Mouse (Mus musculus) adrenal gland, adult 2 months (tissue): ENCODE results near the gene Gm36176. TPM values are rescaled to one million over a fixed set of nuclear protein-coding genes. Genes with fewer than 3 reads are reported as not detected.

Experiments used
- DNase-seq: peaks from one replicate; pipeline ENCODE4 v3.0.0; 2021
- polyA plus RNA-seq: library from polyadenylated mRNA; depleted of rRNA; stranded (reverse); fragments of >200 nt; gene quantifications from 2 replicates; pipeline ENCODE4 v1.2.3, GENCODE M21; 2012; rRNA removed
- total RNA-seq, 2 experiments: library from RNA; stranded (reverse); gene quantifications; 2 replicates each; pipeline ENCODE4 v1.2.3; 2021

Gene Gm36176
- total and polyA plus RNA-seq, 3 experiments, result not detected

- no peak for DNase-seq
These were observed 36.0 kb downstream of the Gm36176 start for GRCm38 (mm10) chr10:77882553-77882952.

GRCm38 (mm10) chr10:77886007-77886747 is 39.6 kb downstream of the Gm36176 start:
- no peak for DNase-seq

GRCm38 (mm10) chr10:77890987-77891565 is 44.5 kb downstream of the Gm36176 start:
- DNase-seq, result no peak

- no peak for DNase-seq
These were observed 49.0 kb downstream of the Gm36176 start for GRCm38 (mm10) chr10:77895562-77895961.

Other genes with a start within 250 kb of the Gm36176 start
Only the 30 nearest of the 33 such genes appear.
- gene Tspear, start 160.2 kb upstream of the Gm36176 start, total RNA-seq, result under 1 TPM; 0.17 to 0.62 TPM
- gene Tspear, start 160.2 kb upstream of the Gm36176 start, polyA plus RNA-seq, result 0.94 and 1.1 TPM in 2 replicates
- not detected for gene Gm19402, start 156.0 kb upstream of the Gm36176 start, total RNA-seq
- not detected in 2 replicates for gene Gm19402, start 156.0 kb upstream of the Gm36176 start, polyA plus RNA-seq
- not detected for gene Gm9508, start 149.6 kb upstream of the Gm36176 start, total RNA-seq
- not detected in 2 replicates for gene Gm9508, start 149.6 kb upstream of the Gm36176 start, polyA plus RNA-seq
- gene Gm10272, start 140.2 kb upstream of the Gm36176 start, total RNA-seq, result not detected
- not detected in 2 replicates for gene Gm10272, start 140.2 kb upstream of the Gm36176 start, polyA plus RNA-seq
- not detected for gene Gm10024, start 135.3 kb upstream of the Gm36176 start, total RNA-seq
- gene Gm10024, start 135.3 kb upstream of the Gm36176 start, polyA plus RNA-seq, result not detected in 2 replicates
- gene Gm10142, start 131.0 kb upstream of the Gm36176 start, total RNA-seq, result not detected
- gene Gm10142, start 131.0 kb upstream of the Gm36176 start, polyA plus RNA-seq, result not detected in 2 replicates
- not detected for gene Krtap12-1, start 126.2 kb upstream of the Gm36176 start, total RNA-seq
- not detected in 2 replicates for gene Krtap12-1, start 126.2 kb upstream of the Gm36176 start, polyA plus RNA-seq
- not detected for gene Gm10100, start 120.3 kb upstream of the Gm36176 start, total RNA-seq
- not detected in 2 replicates for gene Gm10100, start 120.3 kb upstream of the Gm36176 start, polyA plus RNA-seq
- not detected for gene Gm18596, start 104.2 kb upstream of the Gm36176 start, total RNA-seq
- gene Gm18596, start 104.2 kb upstream of the Gm36176 start, polyA plus RNA-seq, result not detected in 2 replicates
- gene Gm9736, start 95.4 kb upstream of the Gm36176 start, total RNA-seq, result not detected
- not detected in 2 replicates for gene Gm9736, start 95.4 kb upstream of the Gm36176 start, polyA plus RNA-seq
- gene Gm3233, start 87.1 kb upstream of the Gm36176 start, total RNA-seq, result not detected
- gene Gm3233, start 87.1 kb upstream of the Gm36176 start, polyA plus RNA-seq, result not detected in 2 replicates
- not detected for gene Gm3238, start 75.5 kb upstream of the Gm36176 start, total RNA-seq
- not detected in 2 replicates for gene Gm3238, start 75.5 kb upstream of the Gm36176 start, polyA plus RNA-seq
- gene Gm7138, start 69.9 kb upstream of the Gm36176 start, total RNA-seq, result not detected
- gene Gm7138, start 69.9 kb upstream of the Gm36176 start, polyA plus RNA-seq, result not detected in 2 replicates
- gene Gm3250, start 64.3 kb upstream of the Gm36176 start, total RNA-seq, result not detected
- not detected in 2 replicates for gene Gm3250, start 64.3 kb upstream of the Gm36176 start, polyA plus RNA-seq
- gene Gm7137, start 58.6 kb upstream of the Gm36176 start, total RNA-seq, result not detected
- not detected in 2 replicates for gene Gm7137, start 58.6 kb upstream of the Gm36176 start, polyA plus RNA-seq
- not detected for gene Gm9639, start 51.7 kb upstream of the Gm36176 start, total RNA-seq
- gene Gm9639, start 51.7 kb upstream of the Gm36176 start, polyA plus RNA-seq, result not detected in 2 replicates
- not detected for gene Gm19668, start 47.7 kb upstream of the Gm36176 start, total RNA-seq
- not detected in 2 replicates for gene Gm19668, start 47.7 kb upstream of the Gm36176 start, polyA plus RNA-seq
- gene Gm9507, start 35.0 kb upstream of the Gm36176 start, total RNA-seq, result not detected
- gene Gm9507, start 35.0 kb upstream of the Gm36176 start, polyA plus RNA-seq, result 0.31 TPM in 1 of 2 replicates, not detected in the other
- not detected for gene Gm2696, start 32.1 kb upstream of the Gm36176 start, total RNA-seq
- not detected in 2 replicates for gene Gm2696, start 32.1 kb upstream of the Gm36176 start, polyA plus RNA-seq
- gene Krtap10-4, start 19.7 kb upstream of the Gm36176 start, total RNA-seq, result not detected
- not detected in 2 replicates for gene Krtap10-4, start 19.7 kb upstream of the Gm36176 start, polyA plus RNA-seq
- not detected for gene Krtap10-10, start 10.9 kb upstream of the Gm36176 start, total RNA-seq
- gene Krtap10-10, start 10.9 kb upstream of the Gm36176 start, polyA plus RNA-seq, result not detected in 2 replicates
- gene Gm10318, start 6.1 kb downstream of the Gm36176 start, total RNA-seq, result not detected
- gene Gm10318, start 6.1 kb downstream of the Gm36176 start, polyA plus RNA-seq, result not detected in 2 replicates
- gene Gm3285, start 15.2 kb downstream of the Gm36176 start, total RNA-seq, result not detected
- gene Gm3285, start 15.2 kb downstream of the Gm36176 start, polyA plus RNA-seq, result not detected in 2 replicates
- 1 to 10 TPM; 5.2 to 8.1 TPM for gene Lrrc3, start 55.7 kb downstream of the Gm36176 start, total RNA-seq
- 4.1 and 6.3 TPM in 2 replicates for gene Lrrc3, start 55.7 kb downstream of the Gm36176 start, polyA plus RNA-seq
- gene Trpm2, start 123.8 kb downstream of the Gm36176 start, total RNA-seq, result 1 to 10 TPM; 2.6 to 3.2 TPM
- gene Trpm2, start 123.8 kb downstream of the Gm36176 start, polyA plus RNA-seq, result 3.0 and 3.1 TPM in 2 replicates
- 10 to 100 TPM; 19.7 to 23.7 TPM for gene 1810043G02Rik, start 131.7 kb downstream of the Gm36176 start, total RNA-seq
- gene 1810043G02Rik, start 131.7 kb downstream of the Gm36176 start, polyA plus RNA-seq, result 92.1 and 111 TPM in 2 replicates
- 100 to 1,000 TPM; 128 to 145 TPM for gene Pfkl, start 163.3 kb downstream of the Gm36176 start, total RNA-seq
- 122 and 138 TPM in 2 replicates for gene Pfkl, start 163.3 kb downstream of the Gm36176 start, polyA plus RNA-seq
- gene Dnmt3l, start 195.1 kb downstream of the Gm36176 start, total RNA-seq, result 10 to 100 TPM; 23.2 to 29.5 TPM
- 14.6 and 15.5 TPM in 2 replicates for gene Dnmt3l, start 195.1 kb downstream of the Gm36176 start, polyA plus RNA-seq
- not detected for gene Aire, start 196.8 kb downstream of the Gm36176 start, total RNA-seq
- gene Aire, start 196.8 kb downstream of the Gm36176 start, polyA plus RNA-seq, result 0.08 TPM in 1 of 2 replicates, not detected in the other
- 10 to 100 TPM; 14.9 to 16.4 TPM for gene Icosl, start 222.5 kb downstream of the Gm36176 start, total RNA-seq
- gene Icosl, start 222.5 kb downstream of the Gm36176 start, polyA plus RNA-seq, result 22.8 and 32.0 TPM in 2 replicates